Mouse (Mus musculus) CH12.LX (cell line): ENCODE data around the gene Osbpl5. TPM values are rescaled to one million over a fixed set of nuclear protein-coding genes. Genes with fewer than 3 reads are reported as not detected.

Experiments
- DNase-seq: peaks from one replicate; pipeline ENCODE4 v3.0.0-alpha.2; 2013; ENCODE audit errors: extremely low read depth
- H3K27ac ChIP-seq: 2 replicates; pipeline ENCODE4 v1.5.1; 2012; ENCODE audit warnings: low read depth, mild to moderate bottlenecking, control low read depth, moderate library complexity; ENCODE audit not compliant: insufficient read depth
- H3K27me3 ChIP-seq: replicated peaks from 2 replicates; pipeline ENCODE3; 2012; ENCODE audit warnings: inconsistent platforms
- H3K36me3 ChIP-seq, 2 experiments: replicated peaks in 1 of 2; 2 replicates each; pipeline versions ENCODE3 to v1.6.1; 2012; ENCODE audit warnings: inconsistent platforms in 1 of 2, low read length in 1 of 2, mild to moderate bottlenecking in 1 of 2, mixed read lengths in 1 of 2, moderate library complexity in 1 of 2; ENCODE audit not compliant: control insufficient read depth in 1 of 2, insufficient read depth in 1 of 2
- H3K4me1 ChIP-seq, 2 experiments: 2 replicates each; pipeline ENCODE4 v1.6.1; 2012; ENCODE audit warnings: inconsistent platforms in 1 of 2, moderate library complexity in 1 of 2; ENCODE audit not compliant: insufficient read depth in 2 of 2, control insufficient read depth in 1 of 2
- H3K4me2 ChIP-seq: 2 replicates; pipeline ENCODE4 v1.6.1; 2012; ENCODE audit warnings: low read depth, mild to moderate bottlenecking, control low read depth; ENCODE audit not compliant: poor library complexity, insufficient read depth, severe bottlenecking
- H3K4me3 ChIP-seq, 3 experiments: fragments of 150-350 bp in 1 of 3; sonication (generic) in 1 of 3; replicated peaks in 1 of 3; 2 replicates each; pipeline versions ENCODE3 to v1.5.1; 2011 to 2012; ENCODE audit warnings: low read depth in 2 of 3, low read length in 2 of 3, mild to moderate bottlenecking in 2 of 3, moderate library complexity in 2 of 3, control low read depth in 1 of 3, improper control_type of control experiment in 1 of 3, inconsistent platforms in 1 of 3, mixed read lengths in 1 of 3; ENCODE audit not compliant: poor library complexity in 1 of 3
- H3K79me2 ChIP-seq: replicated peaks from 2 replicates; pipeline ENCODE4 v1.6.1; 2012; ENCODE audit warnings: mild to moderate bottlenecking, moderate library complexity; ENCODE audit not compliant: control insufficient read depth, poor library complexity, insufficient read depth, severe bottlenecking; ENCODE audit errors: extremely low read depth
- H3K9ac ChIP-seq: 2 replicates; pipeline ENCODE4 v1.6.1; 2012; ENCODE audit warnings: low read depth, mild to moderate bottlenecking, control low read depth, moderate library complexity; ENCODE audit not compliant: insufficient read depth
- H3K9me3 ChIP-seq: replicated peaks from 2 replicates; pipeline ENCODE3; 2012; ENCODE audit warnings: low read length, inconsistent platforms, mixed read lengths
- CHD2 ChIP-seq: IDR thresholded peaks from 2 replicates; pipeline ENCODE4 v1.6.1; 2011; ENCODE audit warnings: low read length, improper control_type of control experiment
- CTCF ChIP-seq, 2 experiments: IDR thresholded peaks in 1 of 2; conservative IDR thresholded peaks in 1 of 2; 2 replicates each; pipeline ENCODE4 v1.5.1; 2011 to 2012; ENCODE audit warnings: low read depth in 2 of 2, low read length in 2 of 2, improper control_type of control experiment in 1 of 2, inconsistent platforms in 1 of 2, mild to moderate bottlenecking in 1 of 2, moderate library complexity in 1 of 2
- E2F4 ChIP-seq: IDR thresholded peaks from 2 replicates; pipeline ENCODE4 v1.6.1; 2011; ENCODE audit warnings: low read depth, low read length, improper control_type of control experiment; ENCODE audit not compliant: insufficient replicate concordance
- ELF1 ChIP-seq: IDR thresholded peaks from 2 replicates; pipeline ENCODE4 v1.6.1; 2014; ENCODE audit warnings: low read depth, mild to moderate bottlenecking, inconsistent platforms, low read length, improper control_type of control experiment
- EP300 ChIP-seq: IDR thresholded peaks from 2 replicates; pipeline ENCODE4 v1.6.1; 2011; ENCODE audit warnings: low read length, improper control_type of control experiment
- ETS1 ChIP-seq: conservative IDR thresholded peaks from 2 replicates; pipeline ENCODE4 v1.6.1; 2012; ENCODE audit warnings: low read depth, mild to moderate bottlenecking, inconsistent platforms, low read length, improper control_type of control experiment, moderate library complexity
- GABPA ChIP-seq: IDR thresholded peaks from 2 replicates; pipeline ENCODE4 v1.6.1; 2012; ENCODE audit warnings: low read depth, low read length, improper control_type of control experiment, inconsistent platforms; ENCODE audit not compliant: insufficient replicate concordance
- IRF4 ChIP-seq: IDR thresholded peaks from 2 replicates; pipeline ENCODE4 v1.6.1; 2014; ENCODE audit warnings: low read depth, mild to moderate bottlenecking, inconsistent platforms, low read length, improper control_type of control experiment
- KAT2A ChIP-seq: IDR thresholded peaks from 2 replicates; pipeline ENCODE4 v1.6.1; 2012; ENCODE audit warnings: low read length, improper control_type of control experiment, inconsistent platforms; ENCODE audit not compliant: insufficient replicate concordance
- MAFK ChIP-seq: IDR thresholded peaks from 2 replicates; pipeline ENCODE4 v1.6.1; 2011; ENCODE audit warnings: low read length, improper control_type of control experiment; ENCODE audit not compliant: insufficient replicate concordance
- MAX ChIP-seq: IDR thresholded peaks from 2 replicates; pipeline ENCODE4 v1.6.1; 2011; ENCODE audit warnings: low read length, improper control_type of control experiment
- MAZ ChIP-seq: IDR thresholded peaks from 2 replicates; pipeline ENCODE4 v1.6.1; 2012; ENCODE audit warnings: low read depth, mild to moderate bottlenecking, inconsistent platforms, low read length, improper control_type of control experiment, moderate library complexity
- MEF2A ChIP-seq: IDR thresholded peaks from 2 replicates; pipeline ENCODE4 v1.6.1; 2014; ENCODE audit warnings: low read depth, mild to moderate bottlenecking, inconsistent platforms, low read length, improper control_type of control experiment, borderline replicate concordance
- MXI1 ChIP-seq: IDR thresholded peaks from 2 replicates; pipeline ENCODE4 v1.6.1; 2011; ENCODE audit warnings: mild to moderate bottlenecking, low read depth, low read length, improper control_type of control experiment
- MYC ChIP-seq: IDR thresholded peaks from 2 replicates; pipeline ENCODE4 v1.6.1; 2011; ENCODE audit warnings: low read depth, mild to moderate bottlenecking, improper control_type of control experiment, low read length
- NRF1 ChIP-seq: IDR thresholded peaks from 2 replicates; pipeline ENCODE4 v1.6.1; 2014; ENCODE audit warnings: low read depth, mild to moderate bottlenecking, inconsistent platforms, low read length, improper control_type of control experiment, moderate library complexity
- PAX5 ChIP-seq: IDR thresholded peaks from 2 replicates; pipeline ENCODE4 v1.6.1; 2012; ENCODE audit warnings: low read length, inconsistent platforms, mixed read lengths
- POLR2A ChIP-seq: IDR thresholded peaks from 2 replicates; pipeline ENCODE4 v1.6.1; 2011; ENCODE audit warnings: low read depth, mild to moderate bottlenecking, improper control_type of control experiment, low read length
- RAD21 ChIP-seq: IDR thresholded peaks from 2 replicates; pipeline ENCODE4 v1.6.1; 2011; ENCODE audit warnings: low read depth, mild to moderate bottlenecking, low read length, improper control_type of control experiment, moderate library complexity
- RCOR1 ChIP-seq: conservative IDR thresholded peaks from 2 replicates; pipeline ENCODE4 v1.6.1; 2012; ENCODE audit warnings: low read depth, mild to moderate bottlenecking, inconsistent platforms, low read length, improper control_type of control experiment
- SIN3A ChIP-seq: IDR thresholded peaks from 2 replicates; pipeline ENCODE4 v1.6.1; 2012; ENCODE audit warnings: low read length, improper control_type of control experiment, inconsistent platforms
- SMC3 ChIP-seq: IDR thresholded peaks from 2 replicates; pipeline ENCODE4 v1.6.1; 2011; ENCODE audit warnings: low read depth, low read length, improper control_type of control experiment
- TBP ChIP-seq: conservative IDR thresholded peaks from 2 replicates; pipeline ENCODE4 v1.6.1; 2011; ENCODE audit warnings: low read depth, low read length, improper control_type of control experiment
- TCF12 ChIP-seq: IDR thresholded peaks from 2 replicates; pipeline ENCODE4 v1.6.1; 2014; ENCODE audit warnings: low read depth, mild to moderate bottlenecking, inconsistent platforms, low read length, improper control_type of control experiment
- UBTF ChIP-seq: IDR thresholded peaks from 2 replicates; pipeline ENCODE4 v1.6.1; 2012; ENCODE audit warnings: low read depth, mild to moderate bottlenecking, inconsistent platforms, low read length, improper control_type of control experiment, moderate library complexity
- USF1 ChIP-seq: IDR thresholded peaks from 2 replicates; pipeline ENCODE4 v1.6.1; 2014; ENCODE audit warnings: low read depth, mild to moderate bottlenecking, inconsistent platforms, low read length, improper control_type of control experiment
- ZMIZ1 ChIP-seq: IDR thresholded peaks from 2 replicates; pipeline ENCODE4 v1.6.1; 2012; ENCODE audit warnings: low read depth, mild to moderate bottlenecking, inconsistent platforms, low read length, improper control_type of control experiment
- ZNF384 ChIP-seq: IDR thresholded peaks from 2 replicates; pipeline ENCODE4 v1.6.1; 2012; ENCODE audit warnings: low read depth, low read length, improper control_type of control experiment, inconsistent platforms
- dilution Hi-C: fragments of 300-500 bp; cut with MboI; formaldehyde crosslinking; loops from 2 replicates; pipeline ENCODE4 v1.14.3; 2020; ENCODE audit warnings: low sequenced_read_pairs; ENCODE audit not compliant: extremely low pct_unique_long_range_greater_than_20kb, extremely low pct_ligation_motif_present
- in situ Hi-C: fragments of 300-500 bp; cut with MboI; formaldehyde crosslinking; loops from 3 replicates; pipeline ENCODE4 v1.14.3; 2019; ENCODE audit warnings: low sequenced_read_pairs, low pct_ligation_motif_present, low pct_unique_long_range_greater_than_20kb, mixed read lengths
- polyA plus RNA-seq: library from polyadenylated mRNA; unstranded; fragments of >175 nt; gene quantifications from 2 replicates; pipeline ENCODE4 v1.2.1, GENCODE M21; 2012; ENCODE audit warnings: low read depth; ENCODE audit not compliant: insufficient read length
- total RNA-seq, 2 experiments: library from RNA; depleted of rRNA; stranded (reverse); fragments of 300-350 nt in 1 of 2; fragments of >200 nt in 1 of 2; gene quantifications; 2 replicates each; pipeline ENCODE4 v1.2.3; 2012 to 2014

Osbpl5 gene
- total and polyA plus RNA-seq, 3 experiments = 1.1 to 2.2 (median 1.7) TPM

DNA sequence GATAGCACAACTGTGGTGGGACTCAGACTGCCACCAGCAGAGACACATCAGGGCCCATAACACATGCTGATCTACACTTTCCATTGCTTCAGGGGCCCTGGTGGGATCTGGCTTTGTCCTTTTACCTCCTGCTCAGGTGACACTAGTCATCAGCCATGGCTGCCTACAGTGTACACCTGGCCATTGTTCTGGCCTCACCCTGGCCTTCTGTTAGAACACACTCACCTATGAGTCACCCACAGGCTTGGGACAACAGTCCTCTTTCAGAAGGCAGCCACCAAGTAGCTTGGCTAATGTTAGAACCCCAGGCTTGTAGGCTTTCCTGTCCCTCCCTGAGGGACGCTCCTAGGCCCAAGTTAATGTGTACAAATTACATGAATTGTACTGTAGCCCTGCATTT is 44.0 kb upstream of the Osbpl5 start:
- H3K36me3 ChIP-seq = peaks cover 47 to 92% of the 10 kb centered on the region in 2 experiments
- H3K4me2 ChIP-seq = no peak overlapping the region
- TF ChIP-seq USF1 = no peak
- TF ChIP-seq MYC = no peak
- TF ChIP-seq ZMIZ1 = no peak
- no peak for TF ChIP-seq MXI1
- no peak for TF ChIP-seq TCF12
- dilution Hi-C loops = no loop called here
- H3K9me3 ChIP-seq = no peaks in the 10 kb centered on the region
- no peak overlapping the region for H3K4me3 ChIP-seq
- no peak overlapping the region for H3K9ac ChIP-seq
- no peaks in the 10 kb centered on the region for H3K79me2 ChIP-seq
- no peak overlapping the region for H3K27ac ChIP-seq
- in situ Hi-C loops = no loop called here
- H3K4me1 ChIP-seq = no peaks in the 10 kb centered on the region
- DNase-seq = no peak
- H3K27me3 ChIP-seq = no peaks in the 10 kb centered on the region

DNA sequence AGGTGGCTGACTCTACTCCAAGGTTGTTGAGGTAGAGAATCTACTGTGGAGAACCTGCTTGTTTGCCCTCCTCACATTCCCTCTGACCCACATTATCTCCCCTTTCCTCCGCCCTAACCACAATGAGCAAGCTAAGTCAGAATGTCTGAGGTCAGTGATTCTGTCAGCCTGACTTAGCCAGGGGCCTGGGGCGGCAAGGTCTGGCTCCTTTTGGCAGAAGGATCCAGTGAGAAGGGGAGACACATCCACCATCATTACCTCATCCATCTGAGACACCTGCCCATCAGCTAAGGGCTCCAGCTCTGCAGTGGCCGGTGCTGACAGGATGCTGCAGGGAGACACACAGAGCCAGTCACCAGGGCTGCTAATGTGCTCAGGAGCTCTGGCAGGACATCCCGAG is 42.0 kb upstream of the Osbpl5 start:
- H3K79me2 ChIP-seq = no peaks in the 10 kb centered on the region
- dilution Hi-C loops (no loop called here), in situ Hi-C loops (no loop called here)
- H3K27me3 ChIP-seq = no peaks in the 10 kb centered on the region
- H3K4me3 ChIP-seq = no peak overlapping the region
- no peak overlapping the region for H3K4me2 ChIP-seq
- no peak for TF ChIP-seq MAFK
- no peak for TF ChIP-seq NRF1
- no peak for TF ChIP-seq CHD2
- TF ChIP-seq MEF2A = no peak
- TF ChIP-seq TBP = no peak
- no peak for TF ChIP-seq TCF12
- TF ChIP-seq ZNF384 = no peak
- TF ChIP-seq ETS1 = no peak
- no peak for TF ChIP-seq MAZ
- no peak for TF ChIP-seq GABPA
- H3K27ac ChIP-seq = no peak overlapping the region
- no peaks in the 10 kb centered on the region for H3K4me1 ChIP-seq
- H3K9ac ChIP-seq = no peak overlapping the region
- H3K9me3 ChIP-seq = no peaks in the 10 kb centered on the region
- H3K36me3 ChIP-seq = peaks cover 34 to 87% of the 10 kb centered on the region in 2 experiments
- no peak for DNase-seq

GRCm38 (mm10) chr7:143793121-143793520 is 36.3 kb upstream of the Osbpl5 start:
- H3K4me2 ChIP-seq = no peak overlapping the region
- H3K4me3 ChIP-seq = no peak overlapping the region
- dilution Hi-C loops (no loop called here), in situ Hi-C loops (no loop called here)
- H3K9ac ChIP-seq = no peak overlapping the region
- peaks cover 9 to 31% of the 10 kb centered on the region in 2 experiments for H3K36me3 ChIP-seq
- no peak overlapping the region for H3K27ac ChIP-seq
- peaks cover 5% of the 10 kb centered on the region for H3K9me3 ChIP-seq
- peak; percentile 32 for DNase-seq
- H3K4me1 ChIP-seq = 0 out of 4 replicates have a peak, but pooled peaks cover 0 to 2% of the 10 kb centered on the region in 2 experiments
- no peaks in the 10 kb centered on the region for H3K79me2 ChIP-seq
- no peaks in the 10 kb centered on the region for H3K27me3 ChIP-seq
- TF ChIP-seq MYC (0 out of 2 replicates have a peak, but pooled peaks have one; percentile 15), KAT2A (no peak), SMC3 (peak; percentile 59), RCOR1 (no peak), SIN3A (no peak), ETS1 (no peak), RAD21 (peak; percentile 63), PAX5 (no peak), ELF1 (peak; percentile 50), CHD2 (no peak), NRF1 (no peak), EP300 (no peak), IRF4 (no peak), E2F4 (no peak), UBTF (no peak), CTCF (conservative IDR thresholded peaks at IDR 0.05 in 1 of 2, IDR thresholded peaks at IDR 0.05 in 1 of 2; ENCODE audit: low read depth in 2 of 2, low read length in 2 of 2) (peak; percentile 50 to 79; a peak in 3 of 4 replicates), MAX (peak; percentile 37; the same call in 1 of the 2 replicates), POLR2A (no peak)
